Mouse (Mus musculus): Measurements from ENCODE around the gene Mettl13. TPM values are rescaled to one million over a fixed set of nuclear protein-coding genes. Genes with fewer than 3 reads are reported as not detected.

The Mettl13 gene
- polyA plus RNA-seq, 1 experiment from 2014 or later, result 26.9 TPM

DNA sequence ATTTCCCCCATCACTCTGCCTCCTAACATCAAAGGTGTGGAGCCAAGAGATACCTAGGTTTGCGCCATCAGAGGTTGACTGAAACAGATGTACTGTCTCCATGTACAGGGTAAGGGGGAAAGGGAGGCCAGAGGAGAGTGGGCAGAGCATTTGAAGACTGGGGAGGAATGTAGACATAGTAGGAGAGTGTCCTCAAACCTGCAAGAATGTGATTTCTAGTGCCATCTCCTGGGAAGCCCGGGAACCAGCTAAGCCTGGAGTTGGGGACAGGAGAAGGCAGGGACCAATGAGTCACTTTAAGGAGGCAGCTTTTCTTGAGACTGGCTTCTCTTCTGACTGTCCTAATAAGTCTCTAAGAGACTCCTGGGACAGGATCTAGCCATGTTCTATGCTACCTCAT lies 18.7 kb downstream of the Mettl13 start:
- H3K4me3 ChIP-seq (replicated peaks), result no peak overlapping the region
- no peaks in the 10 kb centered on the region for H3K27me3 ChIP-seq
- 63% methylated on average over 2 of the region's 2 CpGs for WGBS
- H3K4me1 ChIP-seq, result no peaks in the 10 kb centered on the region
- H3K9ac ChIP-seq, result no peak overlapping the region
- no peak overlapping the region for H3K27ac ChIP-seq
- no peak for ATAC-seq (replicated peaks; ENCODE audit: low FRiP score)
- H3K4me2 ChIP-seq, result no peak overlapping the region
- H3K36me3 ChIP-seq, result peaks cover 28% of the 10 kb centered on the region
- no peaks in the 10 kb centered on the region for H3K9me3 ChIP-seq (replicated peaks)

DNA sequence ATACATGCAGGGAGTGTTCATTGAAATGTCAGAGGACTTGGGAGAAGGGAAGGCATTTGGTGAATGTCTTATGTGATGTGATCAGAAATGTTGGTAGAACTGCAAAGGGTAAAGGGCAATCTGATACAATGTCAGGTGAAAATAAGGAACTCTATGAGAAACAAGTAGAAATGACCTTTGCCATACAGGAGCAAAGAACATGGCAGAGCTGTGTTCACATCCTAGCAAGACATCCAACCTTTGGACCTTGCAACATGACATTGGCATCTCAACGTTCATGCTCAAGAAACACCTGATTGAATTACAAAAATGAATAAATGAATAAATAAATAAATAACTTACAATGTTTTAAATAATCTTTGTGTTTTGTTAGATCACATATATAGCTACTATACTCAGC lies 33.2 kb downstream of the Mettl13 start:
- H3K36me3 ChIP-seq, result no peaks in the 10 kb centered on the region
- no peaks in the 10 kb centered on the region for H3K9me3 ChIP-seq (replicated peaks)
- WGBS, result 77% methylated on average over 1 of the region's 1 CpGs
- H3K4me2 ChIP-seq, result no peak overlapping the region
- H3K27ac ChIP-seq, result no peak overlapping the region
- no peaks in the 10 kb centered on the region for H3K4me1 ChIP-seq
- no peak overlapping the region for H3K9ac ChIP-seq
- no peak overlapping the region for H3K4me3 ChIP-seq (replicated peaks)
- no peaks in the 10 kb centered on the region for H3K27me3 ChIP-seq
- ATAC-seq (replicated peaks; ENCODE audit: low FRiP score), result no peak

- Histone ChIP-seq H3K4me2 (no peak overlapping the region), H3K36me3 (no peaks in the 10 kb centered on the region), H3K4me3 (replicated peaks) (no peak overlapping the region), H3K9me3 (replicated peaks) (no peaks in the 10 kb centered on the region), H3K27ac (no peak overlapping the region), H3K27me3 (no peaks in the 10 kb centered on the region), H3K9ac (no peak overlapping the region), H3K4me1 (no peaks in the 10 kb centered on the region)
- ATAC-seq (replicated peaks; ENCODE audit: low FRiP score), result no peak
- whole genome bisulfite sequencing, result 84% methylated on average over 2 of the region's 2 CpGs
These were observed 38.4 kb downstream of the Mettl13 start for GRCm38 (mm10) chr1:162510013-162510356.

DNA sequence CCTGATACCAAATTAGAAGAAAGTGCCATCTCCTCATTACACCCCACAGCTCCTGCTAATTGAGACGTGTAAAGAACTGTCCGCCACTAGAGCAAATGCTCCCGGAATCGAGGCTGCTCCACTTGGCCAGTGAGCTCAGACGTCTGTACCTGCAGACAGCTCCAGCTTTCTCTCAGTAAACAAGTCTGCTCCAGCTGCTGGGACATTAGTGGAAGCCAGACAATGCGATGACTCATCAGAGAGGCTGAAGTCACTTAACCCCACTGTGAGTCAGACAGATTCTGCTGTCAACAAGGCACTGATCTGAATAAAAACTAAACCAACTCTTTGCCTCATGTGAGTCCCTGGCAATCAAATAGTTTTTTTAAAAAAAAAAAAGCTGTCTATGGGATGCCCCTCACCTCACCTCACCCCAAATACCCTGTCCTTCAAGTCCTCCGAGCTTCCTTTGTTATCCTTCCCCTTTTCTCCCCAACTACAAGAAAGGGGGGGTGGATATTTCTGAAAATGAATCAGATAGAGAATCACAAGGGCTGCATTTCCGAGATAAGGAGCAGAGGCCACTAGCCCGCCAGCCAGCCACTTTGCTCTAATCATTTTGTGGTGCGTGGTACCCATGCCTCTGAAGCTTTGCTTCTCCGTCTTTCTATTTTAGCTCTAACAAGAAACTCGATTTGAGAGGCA lies 38.9 kb downstream of the Mettl13 start:
- Histone ChIP-seq H3K36me3 (no peaks in the 10 kb centered on the region), H3K9me3 (replicated peaks) (no peaks in the 10 kb centered on the region), H3K4me3 (replicated peaks) (no peak overlapping the region), H3K9ac (no peak overlapping the region), H3K27me3 (no peaks in the 10 kb centered on the region), H3K27ac (no peak overlapping the region), H3K4me2 (no peak overlapping the region), H3K4me1 (no peaks in the 10 kb centered on the region)
- no peak; the same call in 1 of the 2 replicates for ATAC-seq (replicated peaks; ENCODE audit: low FRiP score)
- WGBS, result 56% methylated on average over 12 of the region's 12 CpGs

DNA sequence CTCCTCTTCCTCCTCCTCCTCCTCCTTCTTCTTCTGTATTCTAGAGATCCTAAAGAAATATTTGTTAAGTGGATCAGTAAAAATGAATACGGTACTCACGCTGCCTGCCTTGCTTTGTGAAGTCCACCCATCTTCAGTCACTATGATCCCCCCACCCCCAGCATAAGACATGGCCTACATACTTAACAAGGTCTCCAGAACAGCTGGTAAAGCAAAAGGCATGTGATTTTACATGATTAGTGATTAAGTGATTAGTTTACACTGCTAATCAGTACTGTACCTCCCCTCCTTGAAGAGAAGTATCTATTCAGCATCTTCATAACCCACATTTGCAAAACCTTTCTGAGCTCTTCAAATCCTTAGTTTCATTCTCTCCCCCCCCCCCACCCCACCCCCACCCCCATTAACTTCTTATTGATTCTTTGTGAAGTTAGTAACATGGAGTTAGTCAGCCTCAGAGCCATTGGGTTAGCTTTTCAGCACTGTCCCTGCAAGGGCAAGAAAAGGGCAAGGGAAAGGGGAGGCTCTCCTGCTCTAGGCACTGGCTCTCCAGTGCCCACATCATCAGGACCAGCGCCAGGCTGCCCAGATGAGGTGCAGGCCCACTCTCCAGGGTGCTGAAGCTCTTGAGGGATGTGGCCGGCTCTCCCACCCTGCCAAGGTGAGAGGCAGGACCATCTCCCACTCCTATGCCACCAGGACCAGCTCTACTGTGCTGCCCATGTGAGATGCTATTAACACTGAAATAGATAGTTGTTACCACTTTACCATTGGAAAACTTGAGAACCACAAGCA lies 39.9 kb downstream of the Mettl13 start:
- no peak overlapping the region for H3K4me3 ChIP-seq (replicated peaks)
- no peaks in the 10 kb centered on the region for H3K27me3 ChIP-seq
- 81% methylated on average over 4 of the region's 4 CpGs for whole genome bisulfite sequencing
- no peaks in the 10 kb centered on the region for H3K4me1 ChIP-seq
- H3K36me3 ChIP-seq, result no peaks in the 10 kb centered on the region
- H3K4me2 ChIP-seq, result no peak overlapping the region
- H3K9me3 ChIP-seq (replicated peaks), result no peaks in the 10 kb centered on the region
- H3K9ac ChIP-seq, result no peak overlapping the region
- ATAC-seq (replicated peaks; ENCODE audit: low FRiP score), result no peak
- H3K27ac ChIP-seq, result no peak overlapping the region

DNA sequence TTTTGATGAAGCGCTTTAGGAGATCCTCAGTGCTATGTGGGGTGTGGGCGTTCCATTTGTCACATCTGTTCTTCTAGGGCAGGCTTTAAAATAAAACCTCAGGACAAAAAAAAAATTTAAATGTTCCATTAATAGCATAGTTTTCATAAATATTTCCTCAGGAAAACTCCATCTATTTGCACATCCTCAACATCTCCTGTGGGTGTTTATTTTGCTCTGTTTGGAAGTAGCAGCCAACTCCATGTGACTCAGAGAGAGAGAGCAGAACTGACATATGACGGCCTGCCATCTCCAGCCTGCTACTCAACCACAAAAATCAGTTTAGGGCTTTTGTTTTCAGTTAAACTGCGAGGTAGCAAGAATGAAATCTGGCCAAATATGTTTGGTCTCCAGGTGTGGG lies 41.8 kb downstream of the Mettl13 start:
- Histone ChIP-seq H3K27me3 (no peaks in the 10 kb centered on the region), H3K4me1 (no peaks in the 10 kb centered on the region), H3K4me2 (no peak overlapping the region), H3K9me3 (replicated peaks) (no peaks in the 10 kb centered on the region), H3K4me3 (replicated peaks) (no peak overlapping the region), H3K36me3 (no peaks in the 10 kb centered on the region), H3K27ac (no peak overlapping the region), H3K9ac (no peak overlapping the region)
- 82% methylated on average over 4 of the region's 4 CpGs for WGBS
- ATAC-seq (replicated peaks; ENCODE audit: low FRiP score), result no peak

DNA sequence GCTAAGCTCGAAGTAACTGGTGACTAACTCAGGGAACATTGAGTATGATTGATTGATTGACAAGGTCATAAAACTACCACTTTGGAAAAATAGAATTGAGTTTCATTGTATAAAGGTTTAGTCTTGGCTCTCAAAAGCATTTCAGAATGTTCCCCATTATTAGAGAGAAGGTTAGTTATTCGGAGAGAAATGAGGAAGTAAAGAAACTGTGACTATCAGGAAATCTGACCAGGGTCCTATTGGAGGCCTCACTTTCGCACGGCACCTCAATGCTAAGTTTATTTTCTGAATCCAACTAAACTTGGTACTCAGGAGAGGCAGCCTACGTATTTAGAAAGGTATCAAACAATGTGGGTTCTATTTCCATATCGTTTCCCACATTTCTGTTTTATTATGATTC lies 42.7 kb downstream of the Mettl13 start:
- no peaks in the 10 kb centered on the region for H3K36me3 ChIP-seq
- no peaks in the 10 kb centered on the region for H3K27me3 ChIP-seq
- H3K4me2 ChIP-seq, result no peak overlapping the region
- H3K4me3 ChIP-seq (replicated peaks), result no peak overlapping the region
- H3K27ac ChIP-seq, result no peak overlapping the region
- H3K9me3 ChIP-seq (replicated peaks), result no peaks in the 10 kb centered on the region
- H3K9ac ChIP-seq, result no peak overlapping the region
- no peak for ATAC-seq (replicated peaks; ENCODE audit: low FRiP score)
- no peaks in the 10 kb centered on the region for H3K4me1 ChIP-seq
- 76% methylated on average over 6 of the region's 6 CpGs for WGBS

Other genes with a start within 250 kb of the Mettl13 start
- gene Dnm3, start 70.5 kb downstream of the Mettl13 start, polyA plus RNA-seq (2015; fragmentation: Nextera tagmentation; extraction: Ambion mirVana), result 7.3 and 7.6 TPM in 2 replicates
- gene Vamp4, start 22.0 kb upstream of the Mettl13 start, polyA plus RNA-seq (2015; fragmentation: Nextera tagmentation; extraction: Ambion mirVana), result 54.3 and 58.4 TPM in 2 replicates
- gene Myoc, start 90.6 kb upstream of the Mettl13 start, polyA plus RNA-seq (2015; fragmentation: Nextera tagmentation; extraction: Ambion mirVana), result 0.18 and 0.47 TPM in 2 replicates
- gene Myocos, start 109.7 kb upstream of the Mettl13 start, polyA plus RNA-seq (2015; fragmentation: Nextera tagmentation; extraction: Ambion mirVana), result not detected in 2 replicates
- 148 and 162 TPM in 2 replicates for gene Prrc2c, start 192.0 kb upstream of the Mettl13 start, polyA plus RNA-seq (2015; fragmentation: Nextera tagmentation; extraction: Ambion mirVana)